Mouse (Mus musculus) neural tube, embryonic 14.5 days (tissue): ENCODE results near the gene Mib2. TPM values are rescaled to one million over a fixed set of nuclear protein-coding genes. Genes with fewer than 3 reads are reported as not detected.
"Not testable (repeated sequence)": the region's sequence is repeated elsewhere in the genome, so short reads cannot be mapped to it uniquely, and the experiment has no call there.

Experiments
- ATAC-seq: fragments of 200-750 bp; cut with Nextera tagmentation; 2 replicates; pipeline ENCODE4 v1.8.0; 2017; ENCODE audit warnings: low read depth, mild to moderate bottlenecking, moderate TSS enrichment, moderate library complexity
- H3K27ac ChIP-seq: fragments of 300-500 bp; sonication (generic); 2 replicates; pipeline ENCODE4 v1.5.1; 2014; ENCODE audit warnings: low read depth, mild to moderate bottlenecking, control low read depth, low read length, moderate library complexity, mixed read lengths
- H3K27me3 ChIP-seq: fragments of 300-500 bp; sonication (generic); 2 replicates; pipeline ENCODE4 v1.6.1; 2014; ENCODE audit warnings: low read length; ENCODE audit not compliant: control insufficient read depth, insufficient read depth
- H3K36me3 ChIP-seq: fragments of 300-500 bp; sonication (generic); 2 replicates; pipeline ENCODE4 v1.6.1; 2014; ENCODE audit warnings: low read length, mixed read lengths; ENCODE audit not compliant: control insufficient read depth, insufficient read depth
- H3K4me1 ChIP-seq: fragments of 300-500 bp; sonication (generic); 2 replicates; pipeline ENCODE4 v1.6.1; 2014; ENCODE audit warnings: low read length; ENCODE audit not compliant: control insufficient read depth, insufficient read depth
- H3K4me2 ChIP-seq: fragments of 300-500 bp; sonication (generic); 2 replicates; pipeline ENCODE4 v1.6.1; 2014; ENCODE audit warnings: mild to moderate bottlenecking, low read depth, low read length, control low read depth
- H3K4me3 ChIP-seq: fragments of 300-500 bp; sonication (generic); 2 replicates; pipeline ENCODE4 v1.5.1; 2014; ENCODE audit warnings: low read depth, low read length, control low read depth, mixed read lengths
- H3K9ac ChIP-seq: fragments of 300-500 bp; sonication (generic); replicated peaks from 2 replicates; pipeline ENCODE4 v1.6.1; 2014; ENCODE audit warnings: low read depth, mild to moderate bottlenecking, control low read depth, low read length, mixed read lengths
- H3K9me3 ChIP-seq: fragments of 300-500 bp; sonication (generic); 2 replicates; pipeline ENCODE4 v1.6.1; 2016; ENCODE audit warnings: low read length; ENCODE audit not compliant: control insufficient read depth
- WGBS: fragments of 180-500 bp; shearing (Covaris S2); extraction: QIAGEN DNeasy Blood & Tissue Kit; methylation state at CpG from one replicate; pipeline ENCODE4 v1.1.7; 2014; 5-methylcytosine and 5-hydroxymethylcytosine counted together
- polyA plus RNA-seq: library from polyadenylated mRNA; unstranded; fragments of >200 nt; fragmentation: Nextera tagmentation; extraction: Ambion mirVana; gene quantifications from 2 replicates; pipeline ENCODE4 v1.2.1, GENCODE M21; 2014

Gene Mib2
- polyA plus RNA-seq, 1 experiment from 2014 or later: 35.5 TPM

GRCm38 (mm10) chr4:155675991-155676390 is 7.0 kb upstream of the Mib2 start:
- no peaks in the 10 kb centered on the region for H3K9me3 ChIP-seq
- H3K4me2 ChIP-seq: no peak overlapping the region
- no peak for ATAC-seq
- no peak overlapping the region for H3K4me3 ChIP-seq
- no peak overlapping the region for H3K9ac ChIP-seq
- H3K27ac ChIP-seq: no peak overlapping the region
- H3K36me3 ChIP-seq: no peaks in the 10 kb centered on the region
- H3K4me1 ChIP-seq: no peaks in the 10 kb centered on the region
- 88% methylated on average over 2 of the region's 2 CpGs for WGBS
- no peaks in the 10 kb centered on the region for H3K27me3 ChIP-seq

GRCm38 (mm10) chr4:155672082-155672481 is 3.1 kb upstream of the Mib2 start:
- H3K36me3 ChIP-seq: no peaks in the 10 kb centered on the region
- no peak for ATAC-seq
- H3K9me3 ChIP-seq: no peaks in the 10 kb centered on the region
- no peaks in the 10 kb centered on the region for H3K27me3 ChIP-seq
- 65% methylated on average over 2 of the region's 2 CpGs for WGBS
- H3K4me1 ChIP-seq: 0 out of 2 replicates have a peak, but pooled peaks cover 4% of the 10 kb centered on the region
- H3K4me2 ChIP-seq: no peak overlapping the region
- no peak overlapping the region for H3K4me3 ChIP-seq
- H3K9ac ChIP-seq: no peak overlapping the region
- no peak overlapping the region for H3K27ac ChIP-seq

GRCm38 (mm10) chr4:155670236-155670635 is 1.2 kb upstream of the Mib2 start:
- not testable (repeated sequence) for H3K36me3 ChIP-seq, H3K4me1 ChIP-seq, H3K4me2 ChIP-seq, H3K27me3 ChIP-seq, H3K27ac ChIP-seq, H3K9me3 ChIP-seq, H3K9ac ChIP-seq, ATAC-seq, H3K4me3 ChIP-seq
- WGBS: 64% methylated on average over 4 of the region's 4 CpGs

DNA sequence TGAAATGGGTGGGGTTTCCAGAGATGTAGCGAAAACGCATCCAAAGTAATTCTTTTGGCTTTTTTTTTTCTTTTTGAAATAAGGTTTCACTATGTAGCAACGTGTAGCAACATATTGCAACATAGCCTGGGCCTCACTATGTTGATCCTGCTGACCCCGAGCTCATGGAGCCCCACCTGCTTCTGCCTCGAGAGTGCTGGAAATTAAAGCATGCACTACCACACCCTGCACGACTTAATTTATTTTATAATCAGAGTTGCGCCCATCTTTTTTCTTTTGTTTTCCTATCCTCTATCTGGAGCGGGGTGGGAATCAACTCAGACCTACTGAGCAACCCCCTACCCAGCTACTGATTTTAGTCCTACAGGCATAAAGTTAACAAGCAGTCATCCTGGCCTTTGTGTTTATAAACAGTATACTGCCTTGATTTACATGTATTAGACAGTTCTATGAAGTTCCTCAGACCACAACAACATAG is 639 bp upstream of the Mib2 start:
- no peak overlapping the region for H3K9ac ChIP-seq
- under 1% methylated on average over 8 of the region's 8 CpGs for WGBS
- no peaks in the 10 kb centered on the region for H3K27me3 ChIP-seq
- no peaks in the 10 kb centered on the region for H3K9me3 ChIP-seq
- peak; percentile 20 for ATAC-seq
- H3K27ac ChIP-seq: no peak overlapping the region
- peak overlapping the region; percentile 93 for H3K4me2 ChIP-seq
- H3K4me1 ChIP-seq: 0 out of 2 replicates have a peak, but pooled peaks cover 4% of the 10 kb centered on the region
- H3K4me3 ChIP-seq: peak overlapping the region; percentile 88
- H3K36me3 ChIP-seq: no peaks in the 10 kb centered on the region

DNA sequence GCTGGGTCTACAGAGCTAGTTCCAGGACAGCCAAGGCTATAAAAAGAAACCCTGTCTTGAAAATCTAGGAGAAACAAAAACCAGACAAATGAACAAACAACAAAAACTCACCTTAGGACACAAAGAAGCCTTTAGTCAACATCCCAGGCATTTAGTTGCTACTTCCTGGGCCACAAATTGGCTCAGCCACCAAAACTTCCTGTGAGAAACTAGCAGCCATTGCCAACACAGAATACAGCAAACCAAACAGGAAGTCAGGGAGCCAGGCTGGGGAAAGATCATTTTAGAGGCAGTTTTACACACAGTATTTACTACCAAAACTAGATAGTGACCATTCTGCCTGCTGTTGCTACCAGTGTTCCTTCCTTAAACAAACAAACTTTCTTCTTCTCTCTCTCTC is 2.1 kb downstream of the Mib2 start:
- Histone ChIP-seq H3K9me3 (no peaks in the 10 kb centered on the region), H3K9ac (no peak overlapping the region), H3K4me3 (no peak overlapping the region), H3K36me3 (no peaks in the 10 kb centered on the region), H3K4me2 (no peak overlapping the region), H3K27ac (no peak overlapping the region), H3K4me1 (0 out of 2 replicates have a peak, but pooled peaks cover 4% of the 10 kb centered on the region), H3K27me3 (no peaks in the 10 kb centered on the region)
- no peak for ATAC-seq

DNA sequence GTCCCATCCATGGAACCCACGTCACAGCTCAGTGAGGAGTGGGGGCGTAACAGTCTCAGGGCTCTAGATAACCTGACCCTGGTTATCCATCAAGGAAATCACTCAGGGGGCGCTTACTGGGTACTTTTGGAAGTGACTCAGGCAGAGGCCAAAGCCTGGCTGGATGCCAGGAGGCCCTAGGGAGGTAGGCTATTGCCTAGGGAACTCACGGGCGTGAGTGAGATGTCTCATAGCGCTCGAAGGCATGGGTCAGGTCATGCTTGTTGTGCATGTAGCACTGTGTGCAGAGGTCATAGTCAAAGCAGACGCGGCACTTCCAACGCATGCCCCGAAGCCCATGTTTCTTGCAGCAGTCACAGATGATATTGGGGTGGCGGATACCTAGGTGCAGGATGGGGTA is 8.4 kb downstream of the Mib2 start:
- Histone ChIP-seq H3K9ac (no peak overlapping the region), H3K9me3 (no peaks in the 10 kb centered on the region), H3K27me3 (peaks cover 9% of the 10 kb centered on the region), H3K4me2 (no peak overlapping the region), H3K4me1 (no peaks in the 10 kb centered on the region), H3K27ac (no peak overlapping the region), H3K4me3 (no peak overlapping the region), H3K36me3 (peaks cover 7% of the 10 kb centered on the region)
- ATAC-seq: no peak
- 79% methylated on average over 12 of the region's 12 CpGs for WGBS

DNA sequence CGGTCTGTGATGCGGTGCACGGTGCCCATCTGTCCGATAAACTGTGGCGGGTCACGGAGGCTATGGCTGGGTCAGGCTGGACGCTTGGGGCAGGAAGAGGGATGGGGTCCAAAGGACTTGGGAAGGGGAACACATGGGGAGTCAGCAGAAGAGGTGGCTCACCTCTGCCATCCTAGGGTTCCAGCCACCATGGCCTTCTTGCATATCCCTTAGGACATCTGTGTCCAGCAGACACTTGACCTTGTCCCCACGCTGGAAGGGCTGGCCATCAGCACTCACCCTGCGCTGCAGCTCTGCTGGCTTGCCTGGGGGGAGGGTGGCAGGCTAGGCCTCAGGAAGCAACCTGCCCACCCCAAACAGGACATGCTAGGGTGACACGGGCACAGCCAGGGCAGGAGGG is 10.0 kb downstream of the Mib2 start:
- peaks cover 7% of the 10 kb centered on the region for H3K36me3 ChIP-seq
- H3K27me3 ChIP-seq: peaks cover 26% of the 10 kb centered on the region
- no peak for ATAC-seq

DNA sequence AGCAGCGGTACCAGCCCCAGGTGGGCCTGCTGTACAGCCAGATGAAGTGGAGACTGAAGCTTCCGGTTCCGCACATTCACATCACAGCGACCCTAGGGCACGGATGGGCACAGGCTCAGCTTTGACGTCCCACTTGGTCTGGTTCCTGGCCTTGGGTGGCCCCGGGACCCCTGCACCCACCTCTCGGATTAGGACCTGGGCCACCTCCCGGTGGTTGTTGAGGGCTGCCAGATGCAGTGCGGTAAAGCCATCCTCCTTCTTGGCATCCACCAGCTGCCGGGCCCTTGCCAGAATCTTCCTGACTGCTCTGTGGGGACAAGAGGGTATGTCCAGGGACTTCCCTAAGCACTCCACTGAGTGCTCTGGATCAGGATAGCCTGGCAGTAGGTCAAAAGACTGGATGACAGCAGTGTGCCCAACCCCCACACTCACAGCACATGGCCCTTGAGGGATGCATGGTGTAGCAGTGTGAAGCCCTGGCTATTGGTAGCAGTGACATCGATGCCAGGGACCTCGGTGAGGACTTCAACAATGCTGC is 12.7 kb downstream of the Mib2 start:
- Histone ChIP-seq H3K4me3 (no peak overlapping the region), H3K9me3 (no peaks in the 10 kb centered on the region), H3K9ac (no peak overlapping the region), H3K27me3 (peaks cover 49% of the 10 kb centered on the region), H3K27ac (no peak overlapping the region), H3K36me3 (peaks cover 11% of the 10 kb centered on the region), H3K4me2 (no peak overlapping the region), H3K4me1 (peaks cover 22% of the 10 kb centered on the region)
- ATAC-seq: no peak
- WGBS: 92% methylated on average over 13 of the region's 13 CpGs

More for the DNA sequence above, 10.0 kb downstream of the Mib2 start:
- no peak overlapping the region for H3K9ac ChIP-seq
- 93% methylated on average over 10 of the region's 10 CpGs for WGBS
- H3K4me2 ChIP-seq: no peak overlapping the region
- H3K4me3 ChIP-seq: no peak overlapping the region
- no peak overlapping the region for H3K27ac ChIP-seq
- peaks cover 9% of the 10 kb centered on the region for H3K4me1 ChIP-seq
- H3K9me3 ChIP-seq: no peaks in the 10 kb centered on the region

DNA sequence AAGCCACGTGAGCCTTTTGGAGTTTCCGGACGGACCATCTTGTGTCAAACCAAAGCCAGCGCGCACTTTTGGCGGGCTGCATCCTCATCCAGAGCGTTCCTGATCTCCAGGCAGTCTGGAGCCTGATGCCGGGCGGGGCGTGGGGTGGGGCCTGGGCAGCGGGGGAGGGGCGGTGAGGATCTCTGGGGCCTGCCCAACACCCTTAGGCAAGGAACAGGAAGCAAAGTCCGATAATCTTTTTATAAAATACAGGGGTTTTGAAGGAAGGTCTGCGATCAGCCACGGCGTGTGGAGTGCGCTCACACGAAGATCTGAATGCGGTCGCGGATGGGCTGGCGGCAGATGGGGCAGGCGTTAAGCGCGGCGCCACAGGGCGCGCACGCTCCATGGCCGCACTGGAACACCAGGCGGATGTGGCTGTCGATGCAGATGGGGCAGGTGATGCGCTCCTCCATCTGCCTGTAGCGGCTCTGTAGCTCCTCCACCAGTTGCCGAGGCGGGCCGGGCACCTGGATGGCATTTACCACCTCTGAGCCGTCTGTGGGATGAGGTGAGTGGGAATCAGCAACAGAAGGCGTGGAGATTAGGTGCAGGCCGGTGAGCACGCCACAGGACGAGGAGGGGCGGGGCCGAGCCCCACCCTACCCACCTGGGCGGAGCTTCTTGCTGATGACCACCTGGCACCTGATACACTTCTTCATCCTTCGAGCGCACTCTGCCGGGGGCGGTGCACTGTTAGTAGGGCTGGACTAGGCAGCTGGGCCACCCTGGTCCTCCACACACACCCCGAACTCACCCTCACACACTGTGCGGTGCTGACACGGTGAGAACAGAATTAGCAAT is 14.3 kb downstream of the Mib2 start:
- peak overlapping the region; percentile 16; the same call in 1 of the 2 replicates for H3K4me3 ChIP-seq
- peak overlapping the region; percentile 44 for H3K4me2 ChIP-seq
- H3K4me1 ChIP-seq: peaks cover 22% of the 10 kb centered on the region
- H3K27me3 ChIP-seq: peaks cover 55% of the 10 kb centered on the region
- H3K9ac ChIP-seq: 0 out of 2 replicates have a peak overlapping the region, but pooled peaks have one; percentile 11
- peak; percentile 41; the same call in 1 of the 2 replicates for ATAC-seq
- no peak overlapping the region for H3K27ac ChIP-seq
- peaks cover 23% of the 10 kb centered on the region for H3K36me3 ChIP-seq
- H3K9me3 ChIP-seq: no peaks in the 10 kb centered on the region
- 4% methylated on average over 52 of the region's 52 CpGs for WGBS
